Mouse (Mus musculus) liver, embryonic 14.5 days (tissue): Measurements from ENCODE around the gene Wdr25. TPM values are rescaled to one million over a fixed set of nuclear protein-coding genes. Genes with fewer than 3 reads are reported as not detected.

Source experiments
- ATAC-seq: fragments of 200-750 bp; cut with Nextera tagmentation; 2 replicates; pipeline ENCODE4 v1.8.0; 2017; ENCODE audit warnings: moderate number of reproducible peaks, mild to moderate bottlenecking, moderate library complexity; ENCODE audit not compliant: insufficient read depth
- DNase-seq, 3 experiments: peaks; one replicate each; pipeline ENCODE4 v3.0.0-alpha.2; 2012 to 2013; ENCODE audit warnings: low read depth in 3 of 3, low spot score in 3 of 3
- H3K27ac ChIP-seq: fragments of 300-500 bp; sonication (generic); 2 replicates; pipeline ENCODE4 v1.5.1; 2014; ENCODE audit warnings: moderate library complexity, mild to moderate bottlenecking, control low read depth, inconsistent platforms
- H3K27me3 ChIP-seq: fragments of 300-500 bp; sonication (generic); 2 replicates; pipeline ENCODE4 v1.6.1; 2014; ENCODE audit warnings: mild to moderate bottlenecking, low read length, moderate library complexity; ENCODE audit not compliant: control insufficient read depth, insufficient read depth
- H3K36me3 ChIP-seq: fragments of 300-500 bp; sonication (generic); replicated peaks from 2 replicates; pipeline ENCODE4 v1.6.1; 2014; ENCODE audit warnings: low read depth; ENCODE audit not compliant: control insufficient read depth, insufficient read depth
- H3K4me1 ChIP-seq, 2 experiments: fragments of 200-500 bp in 1 of 2; fragments of 300-500 bp in 1 of 2; sonication (generic) in 1 of 2; replicated peaks; 2 replicates each; pipeline ENCODE4 v1.6.1; 2012 to 2014; ENCODE audit warnings: antibody characterized with exemption in 1 of 2, inconsistent platforms in 1 of 2, low read length in 1 of 2; ENCODE audit not compliant: control insufficient read depth in 2 of 2, insufficient read depth in 2 of 2
- H3K4me2 ChIP-seq: fragments of 300-500 bp; sonication (generic); 2 replicates; pipeline ENCODE4 v1.6.1; 2014; ENCODE audit warnings: low read depth, mild to moderate bottlenecking, control low read depth, moderate library complexity
- H3K4me3 ChIP-seq, 2 experiments: fragments of 200-500 bp in 1 of 2; fragments of 300-500 bp in 1 of 2; sonication (generic) in 1 of 2; 2 replicates each; pipeline ENCODE4 v1.5.1; 2012 to 2014; ENCODE audit warnings: low read depth in 2 of 2, low read length in 2 of 2, mild to moderate bottlenecking in 2 of 2, control low read depth in 1 of 2, inconsistent platforms in 1 of 2, moderate library complexity in 1 of 2; ENCODE audit not compliant: insufficient read depth in 1 of 2
- H3K9ac ChIP-seq: fragments of 300-500 bp; sonication (generic); replicated peaks from 2 replicates; pipeline ENCODE4 v1.6.1; 2014; ENCODE audit warnings: mild to moderate bottlenecking, control low read depth, moderate library complexity
- H3K9me3 ChIP-seq: fragments of 300-500 bp; sonication (generic); 2 replicates; pipeline ENCODE4 v1.6.1; 2016; ENCODE audit warnings: low read length, mixed read lengths; ENCODE audit not compliant: control insufficient read depth
- CTCF ChIP-seq: IDR thresholded peaks from 2 replicates; pipeline ENCODE4 v1.5.1; 2016; ENCODE audit warnings: antibody characterized with exemption, low read depth, control low read depth
- EP300 ChIP-seq: IDR thresholded peaks from 2 replicates; pipeline ENCODE4 v1.6.1; 2016; ENCODE audit warnings: antibody characterized with exemption, low read depth
- WGBS: fragments of 180-500 bp; shearing (Covaris S2); extraction: QIAGEN DNeasy Blood & Tissue Kit; methylation state at CpG from one replicate; pipeline ENCODE4 v1.1.7; 2014; ENCODE audit not compliant: insufficient replicate concordance; 5-methylcytosine and 5-hydroxymethylcytosine counted together
- polyA plus RNA-seq, 2 experiments: library from polyadenylated mRNA; depleted of rRNA in 1 of 2; stranded (reverse) in 1 of 2; unstranded in 1 of 2; fragments of >200 nt; fragmentation: Nextera tagmentation in 1 of 2; extraction: Ambion mirVana in 1 of 2; gene quantifications; 2 replicates each; pipeline versions ENCODE4 v1.2.1 to v1.2.3; 2012 to 2014

The Wdr25 gene
- polyA plus RNA-seq, 2 experiments, result 1.2 to 3.7 TPM

- 76% methylated on average over 8 of the region's 8 CpGs for WGBS
- Histone ChIP-seq H3K27me3 (no peaks in the 10 kb centered on the region), H3K36me3 (no peaks in the 10 kb centered on the region), H3K27ac (no peak overlapping the region), H3K4me3 (no peak overlapping the region), H3K4me2 (no peak overlapping the region), H3K9ac (no peak overlapping the region), H3K9me3 (no peaks in the 10 kb centered on the region), H3K4me1 (no peaks in the 10 kb centered on the region; a peak in 1 of 4 replicates)
- TF ChIP-seq EP300, result no peak
- no peak for TF ChIP-seq CTCF
- ATAC-seq, result no peak
- no peak for DNase-seq
Observed at GRCm38 (mm10) chr12:108909846-108910433, 16.5 kb downstream of the Wdr25 start.

GRCm38 (mm10) chr12:108912442-108912841 lies 19.0 kb downstream of the Wdr25 start:
- no peaks in the 10 kb centered on the region; a peak in 1 of 4 replicates for H3K4me1 ChIP-seq
- H3K4me2 ChIP-seq, result no peak overlapping the region
- TF ChIP-seq CTCF (no peak), EP300 (no peak)
- 68% methylated on average over 2 of the region's 2 CpGs for WGBS
- no peak overlapping the region for H3K27ac ChIP-seq
- H3K27me3 ChIP-seq, result no peaks in the 10 kb centered on the region
- no peak for DNase-seq
- no peak overlapping the region for H3K9ac ChIP-seq
- ATAC-seq, result no peak
- no peaks in the 10 kb centered on the region for H3K36me3 ChIP-seq
- no peak overlapping the region for H3K4me3 ChIP-seq
- H3K9me3 ChIP-seq, result no peaks in the 10 kb centered on the region

GRCm38 (mm10) chr12:108914198-108914597 lies 20.8 kb downstream of the Wdr25 start:
- TF ChIP-seq CTCF (no peak), EP300 (no peak)
- Histone ChIP-seq H3K4me2 (no peak overlapping the region), H3K36me3 (no peaks in the 10 kb centered on the region), H3K27me3 (no peaks in the 10 kb centered on the region), H3K9me3 (no peaks in the 10 kb centered on the region), H3K27ac (no peak overlapping the region), H3K9ac (no peak overlapping the region), H3K4me1 (no peaks in the 10 kb centered on the region; a peak in 1 of 4 replicates), H3K4me3 (no peak overlapping the region)
- 62% methylated on average over 3 of the region's 3 CpGs for whole genome bisulfite sequencing
- ATAC-seq (no peak), DNase-seq (no peak)

- H3K4me1 ChIP-seq, result no peaks in the 10 kb centered on the region; a peak in 1 of 4 replicates
- no peaks in the 10 kb centered on the region for H3K27me3 ChIP-seq
- DNase-seq (no peak), ATAC-seq (no peak)
- H3K9ac ChIP-seq, result no peak overlapping the region
- 51% methylated on average over 12 of the region's 12 CpGs for WGBS
- H3K4me2 ChIP-seq, result no peak overlapping the region
- H3K36me3 ChIP-seq, result no peaks in the 10 kb centered on the region
- H3K9me3 ChIP-seq, result no peaks in the 10 kb centered on the region
- no peak overlapping the region for H3K4me3 ChIP-seq
- TF ChIP-seq EP300 (no peak), CTCF (no peak)
- H3K27ac ChIP-seq, result no peak overlapping the region
Observed at GRCm38 (mm10) chr12:108914709-108915340, 21.4 kb downstream of the Wdr25 start.

GRCm38 (mm10) chr12:108915893-108916292 lies 22.5 kb downstream of the Wdr25 start:
- H3K9ac ChIP-seq, result no peak overlapping the region
- no peak overlapping the region for H3K4me2 ChIP-seq
- ATAC-seq (no peak), DNase-seq (no peak)
- TF ChIP-seq EP300, result no peak
- TF ChIP-seq CTCF, result no peak
- no peaks in the 10 kb centered on the region for H3K36me3 ChIP-seq
- no peaks in the 10 kb centered on the region for H3K9me3 ChIP-seq
- no peaks in the 10 kb centered on the region for H3K27me3 ChIP-seq
- WGBS, result 58% methylated on average over 6 of the region's 6 CpGs
- H3K4me1 ChIP-seq, result no peaks in the 10 kb centered on the region; a peak in 1 of 4 replicates
- no peak overlapping the region for H3K4me3 ChIP-seq
- no peak overlapping the region for H3K27ac ChIP-seq
